Mouse (Mus musculus): ENCODE data around the gene Zfp704. TPM values are rescaled to one million over a fixed set of nuclear protein-coding genes. Genes with fewer than 3 reads are reported as not detected.

Gene Zfp704
- polyA plus RNA-seq, 1 experiment = 1.7 TPM

DNA sequence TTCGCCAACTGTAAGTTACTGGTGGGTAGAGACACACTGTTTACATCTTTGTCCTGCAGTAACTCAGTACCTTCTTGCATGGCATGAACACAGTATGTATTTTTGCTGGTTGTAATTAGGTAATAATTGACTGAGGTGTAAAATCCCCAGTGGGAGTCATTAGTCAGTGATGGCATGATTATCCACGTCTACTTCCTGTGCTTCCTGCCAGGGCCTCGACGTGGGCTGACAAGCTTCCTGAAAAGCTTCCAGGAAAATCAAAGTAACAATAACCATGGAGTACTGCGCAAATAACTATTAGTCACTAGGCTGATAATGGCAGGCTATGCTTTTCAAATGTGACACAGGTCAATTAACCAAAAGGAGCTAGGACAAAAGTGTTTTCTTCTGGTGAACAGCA is 112.6 kb downstream of the Zfp704 start:
- no peaks in the 10 kb centered on the region for H3K27me3 ChIP-seq (ENCODE audit: control insufficient read depth, insufficient read depth, insufficient read length)
- H3K36me3 ChIP-seq (ENCODE audit: control insufficient read depth, insufficient read depth) = no peaks in the 10 kb centered on the region
- no peaks in the 10 kb centered on the region for H3K79me2 ChIP-seq (ENCODE audit: control insufficient read depth, insufficient read depth)
- TF ChIP-seq FOSL1 (IDR thresholded peaks at IDR 0.05; ENCODE audit: insufficient read depth, low read length, poor library complexity, severe bottlenecking) (no peak), USF1 (IDR thresholded peaks at IDR 0.05; ENCODE audit: low read depth) (no peak), MYOG (IDR thresholded peaks at IDR 0.05; ENCODE audit: control insufficient read depth, extremely low read depth, insufficient read length) (no peak), CEBPB (IDR thresholded peaks at IDR 0.05; ENCODE audit: low read depth) (no peak), MAX (IDR thresholded peaks at IDR 0.05) (no peak), CTCF (IDR thresholded peaks at IDR 0.05; ENCODE audit: control insufficient read depth, insufficient read depth, insufficient read length) (no peak), MYOD1 (IDR thresholded peaks at IDR 0.05; ENCODE audit: control insufficient read depth, insufficient read length, low read depth) (no peak)
- H3K79me3 ChIP-seq (ENCODE audit: low read depth) = no peaks in the 10 kb centered on the region
- H3ac ChIP-seq (ENCODE audit: control insufficient read depth, insufficient read length, low read depth) = no peak overlapping the region
- no peak overlapping the region for H3K4me3 ChIP-seq (ENCODE audit: insufficient read depth, poor library complexity, severe bottlenecking)

DNA sequence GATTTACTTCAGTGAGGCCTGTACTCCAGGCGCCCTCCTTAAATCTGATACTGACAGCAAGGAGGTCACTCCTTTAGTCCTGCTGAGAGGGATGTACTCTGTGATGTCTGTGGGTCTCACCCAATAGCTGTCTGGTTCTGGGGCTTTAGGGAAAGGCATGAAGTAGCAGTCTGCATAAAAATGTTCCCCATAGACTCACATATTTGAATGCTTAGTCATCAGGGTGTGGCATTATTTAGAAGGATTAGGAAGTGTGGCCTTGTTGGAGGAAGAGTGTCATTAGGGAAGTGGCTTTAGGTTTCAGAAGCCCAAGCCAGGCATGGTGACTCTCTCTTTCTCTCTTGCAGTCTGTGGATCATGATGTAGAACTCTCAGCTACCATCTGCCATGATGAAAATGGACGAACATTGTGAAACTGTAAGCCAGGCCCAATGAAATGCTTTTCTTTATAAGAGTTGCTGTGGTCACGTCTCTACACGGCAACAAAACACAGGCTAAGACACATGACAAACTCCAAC is 118.1 kb downstream of the Zfp704 start:
- Histone ChIP-seq H3ac (ENCODE audit: control insufficient read depth, insufficient read length, low read depth) (no peak overlapping the region), H3K79me2 (ENCODE audit: control insufficient read depth, insufficient read depth) (no peaks in the 10 kb centered on the region), H3K36me3 (ENCODE audit: control insufficient read depth, insufficient read depth) (no peaks in the 10 kb centered on the region), H3K4me3 (ENCODE audit: insufficient read depth, poor library complexity, severe bottlenecking) (no peak overlapping the region), H3K27me3 (ENCODE audit: control insufficient read depth, insufficient read depth, insufficient read length) (no peaks in the 10 kb centered on the region), H3K79me3 (ENCODE audit: low read depth) (no peaks in the 10 kb centered on the region)
- TF ChIP-seq CEBPB (IDR thresholded peaks at IDR 0.05; ENCODE audit: low read depth) = no peak
- TF ChIP-seq MYOG (IDR thresholded peaks at IDR 0.05; ENCODE audit: control insufficient read depth, extremely low read depth, insufficient read length) = no peak
- TF ChIP-seq MAX (IDR thresholded peaks at IDR 0.05) = no peak
- TF ChIP-seq USF1 (IDR thresholded peaks at IDR 0.05; ENCODE audit: low read depth) = no peak
- TF ChIP-seq FOSL1 (IDR thresholded peaks at IDR 0.05; ENCODE audit: insufficient read depth, low read length, poor library complexity, severe bottlenecking) = no peak
- TF ChIP-seq MYOD1 (IDR thresholded peaks at IDR 0.05; ENCODE audit: control insufficient read depth, insufficient read length, low read depth) = no peak
- no peak for TF ChIP-seq CTCF (IDR thresholded peaks at IDR 0.05; ENCODE audit: control insufficient read depth, insufficient read depth, insufficient read length)

DNA sequence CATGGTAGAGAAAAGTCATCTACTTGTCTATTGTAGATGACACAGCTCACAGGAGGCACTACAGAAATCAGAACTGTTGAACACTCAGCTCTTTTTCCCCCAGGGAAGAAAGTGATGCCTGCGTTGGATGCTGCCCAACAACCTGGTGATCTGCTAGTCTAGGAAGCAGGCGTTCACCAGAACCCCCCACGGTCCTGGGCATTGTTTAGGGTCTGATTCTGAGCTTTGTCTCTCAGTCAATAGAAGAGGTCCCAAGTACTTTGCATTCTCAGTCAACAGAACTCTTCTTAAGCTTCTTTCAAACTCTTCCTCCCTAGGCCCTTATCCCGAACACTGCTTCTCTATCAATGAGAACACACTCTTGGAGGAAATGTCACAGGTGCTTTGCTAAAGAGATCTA is 122.2 kb downstream of the Zfp704 start:
- Histone ChIP-seq H3K36me3 (ENCODE audit: control insufficient read depth, insufficient read depth) (no peaks in the 10 kb centered on the region), H3K27me3 (ENCODE audit: control insufficient read depth, insufficient read depth, insufficient read length) (no peaks in the 10 kb centered on the region), H3K79me2 (ENCODE audit: control insufficient read depth, insufficient read depth) (no peaks in the 10 kb centered on the region), H3K79me3 (ENCODE audit: low read depth) (no peaks in the 10 kb centered on the region), H3K4me3 (ENCODE audit: insufficient read depth, poor library complexity, severe bottlenecking) (no peak overlapping the region), H3ac (ENCODE audit: control insufficient read depth, insufficient read length, low read depth) (no peak overlapping the region)
- TF ChIP-seq CEBPB (IDR thresholded peaks at IDR 0.05; ENCODE audit: low read depth) (no peak), USF1 (IDR thresholded peaks at IDR 0.05; ENCODE audit: low read depth) (no peak), CTCF (IDR thresholded peaks at IDR 0.05; ENCODE audit: control insufficient read depth, insufficient read depth, insufficient read length) (no peak), FOSL1 (IDR thresholded peaks at IDR 0.05; ENCODE audit: insufficient read depth, low read length, poor library complexity, severe bottlenecking) (no peak), MAX (IDR thresholded peaks at IDR 0.05) (no peak), MYOD1 (IDR thresholded peaks at IDR 0.05; ENCODE audit: control insufficient read depth, insufficient read length, low read depth) (no peak), MYOG (IDR thresholded peaks at IDR 0.05; ENCODE audit: control insufficient read depth, extremely low read depth, insufficient read length) (no peak)

DNA sequence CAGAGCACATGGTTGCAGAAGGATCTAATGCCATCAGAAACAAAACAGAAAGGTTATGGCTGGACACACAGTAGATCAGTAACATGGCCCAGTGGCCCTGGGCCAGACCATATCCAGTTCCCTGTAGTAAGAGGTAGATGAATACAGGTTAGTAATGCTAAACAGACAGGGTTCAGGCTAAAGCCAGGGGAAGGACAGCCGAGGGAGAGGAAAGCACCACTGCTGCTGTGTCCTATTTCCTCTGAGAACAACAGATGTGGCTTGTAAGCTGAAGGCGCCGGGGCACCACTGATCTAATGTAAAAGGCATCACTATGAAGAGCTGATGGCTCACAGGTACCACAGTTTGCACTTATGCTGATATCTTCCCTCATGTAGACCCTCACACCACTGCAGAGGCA is 124.4 kb downstream of the Zfp704 start:
- Histone ChIP-seq H3K79me3 (ENCODE audit: low read depth) (no peaks in the 10 kb centered on the region), H3ac (ENCODE audit: control insufficient read depth, insufficient read length, low read depth) (no peak overlapping the region), H3K36me3 (ENCODE audit: control insufficient read depth, insufficient read depth) (no peaks in the 10 kb centered on the region), H3K27me3 (ENCODE audit: control insufficient read depth, insufficient read depth, insufficient read length) (no peaks in the 10 kb centered on the region), H3K4me3 (ENCODE audit: insufficient read depth, poor library complexity, severe bottlenecking) (no peak overlapping the region), H3K79me2 (ENCODE audit: control insufficient read depth, insufficient read depth) (no peaks in the 10 kb centered on the region)
- TF ChIP-seq MAX (IDR thresholded peaks at IDR 0.05) (no peak), USF1 (IDR thresholded peaks at IDR 0.05; ENCODE audit: low read depth) (no peak), MYOG (IDR thresholded peaks at IDR 0.05; ENCODE audit: control insufficient read depth, extremely low read depth, insufficient read length) (no peak), FOSL1 (IDR thresholded peaks at IDR 0.05; ENCODE audit: insufficient read depth, low read length, poor library complexity, severe bottlenecking) (no peak), MYOD1 (IDR thresholded peaks at IDR 0.05; ENCODE audit: control insufficient read depth, insufficient read length, low read depth) (no peak), CEBPB (IDR thresholded peaks at IDR 0.05; ENCODE audit: low read depth) (no peak)

DNA sequence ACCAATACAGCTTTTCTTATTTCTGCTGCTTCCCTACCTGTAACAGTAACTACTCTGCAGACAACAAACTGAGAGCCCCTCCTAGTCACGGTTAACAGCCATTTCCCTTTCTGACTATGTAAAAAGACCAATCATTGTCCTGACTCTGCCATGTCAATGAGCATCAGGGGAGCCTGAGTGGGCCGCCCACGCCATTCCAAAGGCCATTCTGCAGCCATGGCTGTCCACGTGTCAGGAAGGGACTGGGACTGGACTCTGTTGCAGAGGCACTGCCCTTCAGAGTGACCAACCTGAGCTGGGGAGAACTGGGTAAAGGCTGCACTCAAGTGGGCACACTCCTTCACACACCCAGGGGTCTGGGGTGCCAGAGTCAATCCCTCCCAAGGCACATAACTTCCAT is 127.9 kb downstream of the Zfp704 start:
- no peaks in the 10 kb centered on the region for H3K36me3 ChIP-seq (ENCODE audit: control insufficient read depth, insufficient read depth)
- no peaks in the 10 kb centered on the region for H3K79me2 ChIP-seq (ENCODE audit: control insufficient read depth, insufficient read depth)
- no peaks in the 10 kb centered on the region for H3K79me3 ChIP-seq (ENCODE audit: low read depth)
- no peak overlapping the region for H3K4me3 ChIP-seq (ENCODE audit: insufficient read depth, poor library complexity, severe bottlenecking)
- no peaks in the 10 kb centered on the region for H3K27me3 ChIP-seq (ENCODE audit: control insufficient read depth, insufficient read depth, insufficient read length)
- no peak overlapping the region for H3ac ChIP-seq (ENCODE audit: control insufficient read depth, insufficient read length, low read depth)
- TF ChIP-seq MYOG (IDR thresholded peaks at IDR 0.05; ENCODE audit: control insufficient read depth, extremely low read depth, insufficient read length) (no peak), MAX (IDR thresholded peaks at IDR 0.05) (no peak), FOSL1 (IDR thresholded peaks at IDR 0.05; ENCODE audit: insufficient read depth, low read length, poor library complexity, severe bottlenecking) (no peak), MYOD1 (IDR thresholded peaks at IDR 0.05; ENCODE audit: control insufficient read depth, insufficient read length, low read depth) (no peak), USF1 (IDR thresholded peaks at IDR 0.05; ENCODE audit: low read depth) (no peak), CTCF (IDR thresholded peaks at IDR 0.05; ENCODE audit: control insufficient read depth, insufficient read depth, insufficient read length) (no peak)

DNA sequence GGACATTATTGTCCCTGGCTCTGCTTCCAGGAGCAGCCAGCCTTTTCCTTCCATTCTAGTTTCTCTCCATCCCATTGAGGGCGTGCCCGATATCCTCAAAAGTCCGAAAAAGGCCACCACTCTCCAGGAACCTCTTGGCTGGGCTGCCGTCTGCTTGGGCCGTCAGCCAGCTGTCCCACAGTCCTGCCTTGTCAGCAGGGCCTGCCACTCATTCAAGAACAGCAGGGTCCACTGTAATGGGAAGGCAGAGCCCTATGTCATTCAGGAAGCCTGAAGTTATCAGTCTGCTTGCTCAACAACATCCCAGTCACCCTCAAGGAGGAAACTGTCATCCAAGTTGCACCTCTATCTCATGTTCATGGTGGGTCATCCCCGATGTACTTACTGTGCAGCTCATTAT is 128.5 kb downstream of the Zfp704 start:
- H3K4me3 ChIP-seq (ENCODE audit: insufficient read depth, poor library complexity, severe bottlenecking) = no peak overlapping the region
- TF ChIP-seq CTCF (IDR thresholded peaks at IDR 0.05; ENCODE audit: control insufficient read depth, insufficient read depth, insufficient read length) (no peak), MAX (IDR thresholded peaks at IDR 0.05) (no peak), USF1 (IDR thresholded peaks at IDR 0.05; ENCODE audit: low read depth) (no peak), MYOG (IDR thresholded peaks at IDR 0.05; ENCODE audit: control insufficient read depth, extremely low read depth, insufficient read length) (no peak), MYOD1 (IDR thresholded peaks at IDR 0.05; ENCODE audit: control insufficient read depth, insufficient read length, low read depth) (no peak), CEBPB (IDR thresholded peaks at IDR 0.05; ENCODE audit: low read depth) (no peak)
- H3K27me3 ChIP-seq (ENCODE audit: control insufficient read depth, insufficient read depth, insufficient read length) = no peaks in the 10 kb centered on the region
- H3K79me2 ChIP-seq (ENCODE audit: control insufficient read depth, insufficient read depth) = no peaks in the 10 kb centered on the region
- no peaks in the 10 kb centered on the region for H3K36me3 ChIP-seq (ENCODE audit: control insufficient read depth, insufficient read depth)
- no peak overlapping the region for H3ac ChIP-seq (ENCODE audit: control insufficient read depth, insufficient read length, low read depth)
- H3K79me3 ChIP-seq (ENCODE audit: low read depth) = no peaks in the 10 kb centered on the region

Measured in C2C12 (cell line).